Mouse (Mus musculus) activated CD4-positive, CD25-positive, alpha-beta regulatory T cell, adult 4 months (primary cell): Measurements from ENCODE around the gene Zfp566. TPM values are rescaled to one million over a fixed set of nuclear protein-coding genes. Genes with fewer than 3 reads are reported as not detected.
"Not testable (repeated sequence)": the region's sequence is repeated elsewhere in the genome, so short reads cannot be mapped to it uniquely, and the experiment has no call there.

Experiments used
- ATAC-seq: one replicate; pipeline ENCODE4 v1.8.0; 2017
- polyA plus RNA-seq, 2 experiments: library from polyadenylated mRNA; unstranded; fragments of 100-300 nt; shearing (Covaris generic); gene quantifications; one replicate each; pipeline ENCODE4 v1.2.1; 2017

Zfp566 gene
- 1 to 10 TPM; 8.4 to 9.9 TPM for polyA plus RNA-seq

GRCm38 (mm10) chr7:30090092-30090969 lies at the start of gene Zfp566, which contains the start of gene Gm26920:
Zfp566 (minus strand) TSS chr7:30090527.
Gm26920 (minus strand) TSS chr7:30090410.
- peak; percentile 88 for ATAC-seq

- ATAC-seq, result no peak
Observed at GRCm38 (mm10) chr7:30136826-30137225, 46.5 kb upstream of the Zfp566 start.

GRCm38 (mm10) chr7:30132396-30132795 lies 42.1 kb upstream of the Zfp566 start:
- no peak for ATAC-seq

GRCm38 (mm10) chr7:30129900-30130299 lies 39.6 kb upstream of the Zfp566 start:
- no peak for ATAC-seq

GRCm38 (mm10) chr7:30122188-30122530 lies 31.8 kb upstream of the Zfp566 start:
- no peak for ATAC-seq

DNA sequence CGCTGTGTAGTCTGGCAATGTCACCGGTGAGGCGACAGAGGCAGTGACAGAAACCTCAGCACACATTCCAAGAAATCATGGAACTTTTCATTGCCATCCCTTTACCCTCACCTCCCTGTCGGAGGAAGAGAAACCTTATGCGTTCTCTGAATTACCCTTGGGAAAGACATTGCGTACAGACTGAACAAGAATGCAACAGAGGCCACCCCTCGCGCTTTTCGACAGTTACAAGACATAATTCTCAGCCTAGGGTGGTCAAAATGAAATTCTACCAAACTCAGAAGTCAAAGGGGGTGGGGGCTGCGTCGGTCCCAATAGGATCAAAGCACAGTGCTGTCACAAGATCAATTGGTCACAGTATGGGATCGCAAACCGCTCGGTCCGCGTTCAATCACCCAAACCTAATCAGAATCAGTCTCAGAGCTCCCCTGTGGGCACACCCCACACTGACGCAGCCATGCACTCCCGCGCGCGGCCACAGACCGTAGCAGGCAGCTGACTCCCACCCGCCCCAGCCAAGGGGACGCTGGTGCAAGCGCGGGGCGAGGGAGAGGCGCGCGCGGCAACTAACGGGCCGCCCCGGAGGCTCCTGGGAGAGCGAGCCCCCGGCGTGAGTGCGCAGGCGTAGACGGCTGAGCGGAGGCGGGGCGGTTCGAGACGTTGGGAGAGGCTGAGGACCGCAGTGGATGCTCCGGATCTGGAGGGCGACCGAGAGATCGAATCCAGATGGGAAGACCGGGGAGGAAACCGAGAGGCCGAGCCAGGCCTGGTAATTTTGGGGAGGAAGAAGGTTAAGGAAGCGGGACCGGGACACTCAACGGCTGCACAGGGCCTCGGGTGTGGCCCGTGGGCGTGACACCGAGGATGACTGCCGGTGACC lies 31.2 kb upstream of the Zfp566 start, which contains the start of gene Zfp382:
Zfp382 (plus strand) TSS at position 635 of the 880 bp plus-strand sequence.
- peak; percentile 87 for ATAC-seq

GRCm38 (mm10) chr7:30117935-30118334 lies 27.6 kb upstream of the Zfp566 start:
- ATAC-seq, result not testable (repeated sequence)

- ATAC-seq, result no peak
Observed at GRCm38 (mm10) chr7:30116076-30116475, 25.7 kb upstream of the Zfp566 start.

- peak; percentile 76 for ATAC-seq
Observed at GRCm38 (mm10) chr7:30099297-30099696, 9.0 kb upstream of the Zfp566 start.

DNA sequence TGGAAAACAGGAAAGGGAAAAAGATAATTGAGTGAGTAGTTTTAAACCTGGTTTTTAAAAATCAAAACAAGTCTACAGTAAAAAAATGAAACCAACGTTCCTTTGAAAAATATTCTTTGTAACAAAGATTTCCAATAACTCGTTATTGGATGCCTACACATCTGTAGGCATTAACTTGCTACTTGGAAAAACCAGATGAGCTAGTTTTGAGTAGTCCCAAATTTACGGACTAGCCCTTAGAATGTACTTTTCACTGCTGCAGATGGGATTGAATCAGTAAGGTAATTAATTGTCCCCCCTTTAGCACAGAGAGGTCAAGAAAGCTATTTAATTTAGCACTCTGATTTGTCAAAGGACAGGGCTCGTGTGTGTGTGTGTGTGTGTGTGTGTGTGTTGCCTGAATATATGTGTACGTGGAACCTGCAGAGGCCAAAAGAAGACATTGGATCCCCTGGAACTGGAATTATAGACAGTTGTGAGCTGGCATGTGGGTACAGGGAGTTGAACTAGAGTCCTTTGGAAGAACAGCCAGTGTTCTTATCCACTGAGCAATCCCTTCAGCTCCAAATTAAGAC lies 5.3 kb upstream of the Zfp566 start:
- ATAC-seq, result no peak

DNA sequence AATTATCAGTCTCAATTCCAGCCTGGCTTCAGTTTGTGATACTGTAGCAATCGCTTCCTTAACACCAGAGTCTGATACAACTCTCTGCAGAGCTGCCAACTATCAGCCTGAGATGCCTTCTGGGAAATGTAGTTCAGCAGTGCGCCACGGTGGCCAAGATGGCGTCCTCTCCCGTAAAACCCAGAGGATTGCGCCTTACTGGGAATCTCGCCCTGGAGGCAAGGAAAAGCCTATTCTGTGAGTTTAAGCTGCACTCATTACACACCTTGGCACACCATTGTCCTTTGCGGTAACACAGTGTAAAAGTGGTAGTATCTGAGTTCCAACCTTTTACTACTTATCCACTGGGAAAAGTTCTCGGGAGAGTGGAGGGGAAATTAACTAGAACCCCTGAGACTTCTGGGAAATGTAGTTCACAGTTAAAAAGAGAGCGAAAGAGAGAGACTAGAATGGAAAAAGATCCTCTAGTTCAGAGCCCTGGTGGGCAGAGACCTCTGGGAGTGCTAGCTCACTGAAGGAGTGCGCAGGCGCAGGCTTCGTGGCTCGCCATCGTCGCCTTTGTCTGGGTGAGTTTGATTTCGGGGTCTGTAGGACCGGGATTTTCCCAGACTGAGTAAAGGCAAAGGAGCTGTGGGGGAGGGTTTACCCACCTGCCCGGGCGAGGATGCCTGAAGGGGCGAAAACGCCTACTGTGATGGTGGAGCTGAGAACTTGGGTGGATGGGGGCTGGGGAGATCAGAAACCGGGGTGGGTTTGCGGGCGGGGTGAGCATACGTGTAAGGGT lies 4.5 kb upstream of the Zfp566 start, which contains the start of gene Zfp260:
Zfp260 (plus strand) TSS at position 132 of the 784 bp plus-strand sequence.
- peak; percentile 31 for ATAC-seq

- no peak for ATAC-seq
Observed at GRCm38 (mm10) chr7:30093918-30094415, 3.6 kb upstream of the Zfp566 start.

DNA sequence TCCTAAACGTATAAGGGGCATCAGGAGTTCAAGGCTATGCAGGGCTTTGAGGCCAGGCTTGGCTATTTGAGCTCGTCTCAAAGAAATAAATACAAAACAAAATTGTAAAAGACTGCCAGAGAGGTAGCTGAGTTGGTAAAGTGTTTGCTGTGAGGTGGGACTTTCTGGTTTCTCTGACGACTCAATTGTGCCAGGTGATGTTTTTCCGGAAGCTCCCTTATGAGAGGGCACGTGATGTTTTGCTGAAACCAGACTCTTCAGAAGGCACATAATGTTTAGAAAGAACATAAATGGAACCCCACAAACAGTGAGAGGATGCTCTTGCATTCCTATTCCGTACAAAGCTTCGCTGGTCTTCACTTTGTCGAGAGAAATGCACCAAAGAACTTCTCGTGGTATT lies 2.3 kb upstream of the Zfp566 start:
- no peak for ATAC-seq

DNA sequence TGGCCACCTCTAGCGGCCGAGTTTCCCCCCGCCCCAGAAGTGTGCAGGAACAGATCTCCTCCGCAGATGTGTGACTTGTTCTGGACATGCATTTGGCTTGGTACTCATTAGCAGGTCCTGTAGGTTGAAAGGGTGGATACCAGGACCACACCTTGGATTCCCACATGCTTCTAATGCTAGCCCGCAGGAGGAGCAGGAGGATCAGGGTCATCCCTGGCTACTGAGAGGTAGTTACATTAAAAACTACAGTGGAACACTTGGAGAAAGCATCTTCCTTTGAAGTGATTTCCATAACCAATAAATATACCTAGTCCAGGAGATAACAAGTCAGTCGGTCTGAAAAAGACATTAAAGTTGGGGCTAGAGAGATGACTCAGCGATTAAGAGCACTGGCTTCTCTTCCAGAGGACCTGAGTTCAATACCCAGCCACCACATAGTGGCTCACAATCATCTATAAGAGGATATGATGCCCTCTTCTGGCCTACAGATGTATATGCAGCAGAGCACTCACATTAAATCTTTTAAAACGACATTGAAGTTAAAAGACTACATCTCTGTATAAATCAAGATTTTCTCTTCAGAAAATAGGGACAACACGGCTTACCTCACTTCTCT lies 751 bp upstream of the Zfp566 start:
- no peak for ATAC-seq

DNA sequence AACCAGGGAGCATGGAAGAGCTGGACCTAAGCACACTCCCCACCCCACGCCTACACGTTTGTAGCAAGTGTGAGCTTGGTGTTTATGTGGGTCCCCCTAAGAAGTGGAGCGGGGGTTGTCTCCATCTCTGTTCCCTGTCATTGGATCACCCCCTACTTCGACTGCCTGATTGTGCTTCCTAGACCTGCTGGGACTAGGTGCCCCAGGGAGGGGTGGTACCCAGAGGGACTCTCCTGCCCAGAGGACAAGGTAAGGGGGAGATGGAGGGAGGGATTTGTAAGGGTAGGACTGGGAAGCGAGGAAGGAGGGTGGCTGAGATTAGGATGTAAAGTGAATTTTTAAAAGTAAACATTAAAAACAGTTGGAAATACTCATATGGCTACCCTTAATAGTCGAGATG lies 922 bp downstream of the Zfp566 start:
- no peak for ATAC-seq

- ATAC-seq, result no peak
Observed at GRCm38 (mm10) chr7:30086524-30086923, 3.8 kb downstream of the Zfp566 start.

DNA sequence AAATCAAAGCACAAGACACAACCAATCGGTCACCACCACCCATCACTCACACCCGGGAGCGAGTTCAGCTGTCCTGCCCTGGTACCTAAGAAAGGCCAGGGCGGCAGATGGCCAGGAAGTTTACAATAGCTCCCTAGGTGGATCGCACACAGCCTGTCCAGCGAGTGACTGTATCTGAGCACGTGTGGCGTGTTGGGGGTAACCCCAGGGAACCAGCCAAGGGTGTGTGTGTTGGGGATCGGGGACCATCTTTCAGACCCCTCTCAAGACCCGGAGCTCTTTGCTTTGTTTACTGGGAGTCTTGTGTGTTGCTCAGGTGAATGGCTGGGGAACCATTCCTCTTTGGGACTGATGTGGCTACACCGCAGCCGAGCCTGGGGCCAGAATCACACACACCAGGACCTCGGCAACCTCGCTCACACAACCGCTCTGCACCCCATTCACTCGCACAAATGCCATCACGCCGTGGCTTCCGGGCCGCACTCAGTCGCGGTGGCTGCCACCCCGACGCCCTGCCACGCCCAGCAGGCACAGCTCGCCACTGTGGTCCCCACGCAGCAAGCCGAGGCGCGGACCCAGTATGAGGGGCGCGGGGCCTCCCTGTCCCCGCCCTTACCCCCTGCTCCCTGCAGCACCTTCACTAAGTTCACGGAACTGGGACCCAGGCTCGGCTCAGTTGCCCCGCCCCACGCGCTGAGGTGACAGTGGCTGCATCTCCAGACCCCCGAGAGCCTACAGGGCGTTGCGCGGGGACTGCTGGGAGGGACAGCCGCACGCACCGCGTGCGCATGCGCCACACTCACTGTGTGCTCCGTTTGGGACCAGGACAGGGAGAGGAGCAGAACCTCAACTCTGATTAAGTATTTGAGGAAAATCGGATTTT lies 17.9 kb downstream of the Zfp566 start, which contains the start of gene Zfp82:
Zfp82 (minus strand) TSS at position 755 of the 883 bp plus-strand sequence.
- ATAC-seq, result peak; percentile 87

DNA sequence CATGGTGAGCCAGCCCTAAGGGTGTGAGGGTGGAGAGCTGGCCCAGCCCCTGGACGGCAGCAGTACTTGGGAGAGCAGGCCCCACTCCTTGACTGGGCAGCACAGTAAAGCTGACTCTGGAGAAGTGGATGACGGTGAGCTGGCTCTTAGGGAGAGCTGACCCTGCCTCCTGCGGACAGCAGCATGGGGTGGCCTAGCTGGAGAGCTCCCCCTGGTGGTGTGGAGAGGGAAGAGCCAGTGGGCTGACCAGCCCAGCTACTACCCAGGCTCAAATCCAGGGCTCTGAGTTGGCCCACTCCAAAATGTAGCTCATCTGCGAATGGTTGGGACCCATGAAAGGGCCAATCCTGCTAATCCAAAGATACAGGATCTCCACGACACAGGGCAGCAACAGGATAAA lies 25.7 kb downstream of the Zfp566 start:
- no peak for ATAC-seq

GRCm38 (mm10) chr7:30062478-30062877 lies 27.8 kb downstream of the Zfp566 start:
- no peak for ATAC-seq

DNA sequence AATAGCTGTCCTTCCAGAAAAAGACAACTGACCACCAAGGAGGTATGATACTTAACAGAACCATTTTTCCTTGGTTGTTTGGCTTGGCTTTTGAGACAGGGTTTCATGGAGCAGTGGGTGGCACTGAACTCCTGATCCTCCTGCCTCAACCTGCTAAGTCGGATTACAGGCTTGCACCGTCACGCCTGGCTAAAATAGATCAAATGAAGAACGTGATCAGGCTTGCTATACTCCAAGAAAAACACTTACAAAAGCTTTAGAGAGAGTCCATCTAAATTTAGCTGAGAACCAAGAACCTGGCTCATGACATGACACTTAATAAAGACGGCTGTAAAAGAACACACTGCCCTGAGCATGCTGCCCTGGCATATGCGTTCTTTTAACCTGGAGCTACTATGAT lies 30.0 kb downstream of the Zfp566 start:
- no peak for ATAC-seq
